Mouse (Mus musculus) macrophage (primary cell): ENCODE data around the gene Gcnt1. TPM values are rescaled to one million over a fixed set of nuclear protein-coding genes. Genes with fewer than 3 reads are reported as not detected.

Experiments
- H3K27ac ChIP-seq: fragments of 350-480 bp; formaldehyde crosslinking; 2 replicates; pipeline ENCODE4 v1.9.0; 2021
- H3K36me3 ChIP-seq: fragments of 350-480 bp; formaldehyde crosslinking; 2 replicates; pipeline ENCODE4 v1.9.0; 2021; ENCODE audit errors: inconsistent target
- H3K4me3 ChIP-seq: fragments of 350-480 bp; formaldehyde crosslinking; 2 replicates; pipeline ENCODE4 v1.9.0; 2021; ENCODE audit errors: inconsistent target
- H3K79me2 ChIP-seq: fragments of 350-480 bp; formaldehyde crosslinking; 2 replicates; pipeline ENCODE4 v1.9.0; 2021; ENCODE audit errors: inconsistent target
- WGBS: methylation state at CpG from one replicate; pipeline ENCODE4 v1.1.7; 2026; ENCODE audit warnings: inconsistent platforms; ENCODE audit not compliant: missing documents; 5-methylcytosine and 5-hydroxymethylcytosine counted together
- polyA plus RNA-seq: library from polyadenylated mRNA; stranded (reverse); fragments of 250-400 nt; gene quantifications from 3 replicates; pipeline ENCODE4 v1.2.4, GENCODE M21; 2018; ENCODE audit warnings: inconsistent platforms

Gene Gcnt1
- polyA plus RNA-seq, 1 experiment from 2014 or later, result 28.8 TPM

- Histone ChIP-seq H3K27ac (no peak overlapping the region), H3K79me2 (no peaks in the 10 kb centered on the region), H3K36me3 (no peaks in the 10 kb centered on the region), H3K4me3 (no peak overlapping the region)
- 20% methylated on average over 2 of the region's 2 CpGs for WGBS
Observed at GRCm38 (mm10) chr19:17388404-17388803, 15.8 kb upstream of the Gcnt1 start.

- no peak overlapping the region for H3K4me3 ChIP-seq
- 97% methylated on average over 6 of the region's 6 CpGs for WGBS
- no peaks in the 10 kb centered on the region for H3K36me3 ChIP-seq
- no peaks in the 10 kb centered on the region for H3K79me2 ChIP-seq
- H3K27ac ChIP-seq, result no peak overlapping the region
Observed at GRCm38 (mm10) chr19:17386424-17386823, 13.8 kb upstream of the Gcnt1 start.

- H3K79me2 ChIP-seq, result no peaks in the 10 kb centered on the region
- no peaks in the 10 kb centered on the region for H3K36me3 ChIP-seq
- no peak overlapping the region for H3K4me3 ChIP-seq
- whole genome bisulfite sequencing, result 45% methylated on average over 1 of the region's 1 CpGs
- H3K27ac ChIP-seq, result no peak overlapping the region
Observed at GRCm38 (mm10) chr19:17385426-17385825, 12.8 kb upstream of the Gcnt1 start.

- Histone ChIP-seq H3K4me3 (no peak overlapping the region), H3K79me2 (no peaks in the 10 kb centered on the region), H3K36me3 (no peaks in the 10 kb centered on the region), H3K27ac (no peak overlapping the region)
- WGBS, result 98% methylated on average over 4 of the region's 4 CpGs
Observed at GRCm38 (mm10) chr19:17385022-17385421, 12.4 kb upstream of the Gcnt1 start.

- H3K36me3 ChIP-seq, result no peaks in the 10 kb centered on the region
- H3K79me2 ChIP-seq, result no peaks in the 10 kb centered on the region
- no peak overlapping the region for H3K4me3 ChIP-seq
- no peak overlapping the region for H3K27ac ChIP-seq
- WGBS, result 47% methylated on average over 6 of the region's 6 CpGs
Observed at GRCm38 (mm10) chr19:17382807-17383397, 10.3 kb upstream of the Gcnt1 start.

GRCm38 (mm10) chr19:17380549-17380948 lies 7.9 kb upstream of the Gcnt1 start:
- no peaks in the 10 kb centered on the region for H3K36me3 ChIP-seq
- WGBS, result 67% methylated on average over 7 of the region's 7 CpGs
- H3K27ac ChIP-seq, result no peak overlapping the region
- no peaks in the 10 kb centered on the region for H3K79me2 ChIP-seq
- H3K4me3 ChIP-seq, result no peak overlapping the region

- Histone ChIP-seq H3K36me3 (no peaks in the 10 kb centered on the region), H3K4me3 (no peak overlapping the region), H3K27ac (no peak overlapping the region), H3K79me2 (no peaks in the 10 kb centered on the region)
Observed at GRCm38 (mm10) chr19:17378845-17379244, 6.2 kb upstream of the Gcnt1 start.

- no peak overlapping the region for H3K27ac ChIP-seq
Observed at GRCm38 (mm10) chr19:17369581-17369980, 3.1 kb downstream of the Gcnt1 start.

GRCm38 (mm10) chr19:17368557-17368956 lies 4.1 kb downstream of the Gcnt1 start:
- no peak overlapping the region for H3K4me3 ChIP-seq
- WGBS, result 85% methylated on average over 9 of the region's 9 CpGs
- no peaks in the 10 kb centered on the region for H3K79me2 ChIP-seq
- H3K36me3 ChIP-seq, result no peaks in the 10 kb centered on the region
- no peak overlapping the region for H3K27ac ChIP-seq

More at GRCm38 (mm10) chr19:17369581-17369980, 3.1 kb downstream of the Gcnt1 start:
- H3K79me2 ChIP-seq, result no peaks in the 10 kb centered on the region
- 93% methylated on average over 7 of the region's 7 CpGs for WGBS
- H3K4me3 ChIP-seq, result no peak overlapping the region
- H3K36me3 ChIP-seq, result no peaks in the 10 kb centered on the region

- WGBS, result 92% methylated on average over 8 of the region's 8 CpGs
- Histone ChIP-seq H3K27ac (no peak overlapping the region), H3K36me3 (no peaks in the 10 kb centered on the region), H3K79me2 (no peaks in the 10 kb centered on the region), H3K4me3 (no peak overlapping the region)
Observed at GRCm38 (mm10) chr19:17366364-17367090, 6.1 kb downstream of the Gcnt1 start.

GRCm38 (mm10) chr19:17364741-17365140 lies 7.9 kb downstream of the Gcnt1 start:
- Histone ChIP-seq H3K27ac (no peak overlapping the region), H3K4me3 (no peak overlapping the region), H3K79me2 (no peaks in the 10 kb centered on the region), H3K36me3 (no peaks in the 10 kb centered on the region)
- WGBS, result 22% methylated on average over 3 of the region's 3 CpGs

GRCm38 (mm10) chr19:17361181-17361580 lies 11.5 kb downstream of the Gcnt1 start:
- Histone ChIP-seq H3K4me3 (no peak overlapping the region), H3K27ac (peak overlapping the region; percentile 80)
- 9% methylated on average over 2 of the region's 2 CpGs for WGBS

GRCm38 (mm10) chr19:17359315-17359890 lies 13.2 kb downstream of the Gcnt1 start:
- Histone ChIP-seq H3K27ac (peak overlapping the region; percentile 80), H3K36me3 (no peaks in the 10 kb centered on the region), H3K4me3 (no peak overlapping the region; the same call in 1 of the 2 replicates), H3K79me2 (peaks cover 17% of the 10 kb centered on the region)
- 7% methylated on average over 14 of the region's 14 CpGs for WGBS

More at GRCm38 (mm10) chr19:17361181-17361580, 11.5 kb downstream of the Gcnt1 start:
- H3K79me2 ChIP-seq, result no peaks in the 10 kb centered on the region
- no peaks in the 10 kb centered on the region for H3K36me3 ChIP-seq

- H3K27ac ChIP-seq, result no peak overlapping the region
- 93% methylated on average over 3 of the region's 3 CpGs for whole genome bisulfite sequencing
Observed at GRCm38 (mm10) chr19:17357391-17357790, 15.3 kb downstream of the Gcnt1 start.

GRCm38 (mm10) chr19:17356932-17357331 lies 15.7 kb downstream of the Gcnt1 start:
- no peak overlapping the region for H3K27ac ChIP-seq
- WGBS, result 23% methylated on average over 6 of the region's 6 CpGs
- peaks cover 41% of the 10 kb centered on the region for H3K79me2 ChIP-seq
- H3K36me3 ChIP-seq, result no peaks in the 10 kb centered on the region
- no peak overlapping the region for H3K4me3 ChIP-seq

More at GRCm38 (mm10) chr19:17357391-17357790, 15.3 kb downstream of the Gcnt1 start:
- peaks cover 37% of the 10 kb centered on the region for H3K79me2 ChIP-seq
- H3K36me3 ChIP-seq, result no peaks in the 10 kb centered on the region
- no peak overlapping the region for H3K4me3 ChIP-seq
